Mouse (Mus musculus): ENCODE results near the gene Rngtt.
"Not testable (repeated sequence)": the region's sequence is repeated elsewhere in the genome, so short reads cannot be mapped to it uniquely, and the experiment has no call there.

Gene Rngtt

GRCm38 (mm10) chr4:33292409-33293370 lies 17.4 kb upstream of the Rngtt start:
- H3K27me3 ChIP-seq (ENCODE audit: control insufficient read depth, insufficient read depth, low read length, poor library complexity, severe bottlenecking), result no peaks in the 10 kb centered on the region
- H3K36me3 ChIP-seq (ENCODE audit: control insufficient read depth, insufficient read depth, low read length, poor library complexity, severe bottlenecking), result no peaks in the 10 kb centered on the region
- DNase-seq (ENCODE audit: low read depth, low spot score), result peak; percentile 85

GRCm38 (mm10) chr4:33300891-33301665 lies 9.0 kb upstream of the Rngtt start:
- not testable (repeated sequence) for DNase-seq (ENCODE audit: low read depth, low spot score); H3K27me3 ChIP-seq (ENCODE audit: control insufficient read depth, insufficient read depth, low read length, poor library complexity, severe bottlenecking); H3K36me3 ChIP-seq (ENCODE audit: control insufficient read depth, insufficient read depth, low read length, poor library complexity, severe bottlenecking)

- peak; percentile 24 for DNase-seq (ENCODE audit: low read depth, low spot score)
- Histone ChIP-seq H3K27me3 (ENCODE audit: control insufficient read depth, insufficient read depth, low read length, poor library complexity, severe bottlenecking) (no peaks in the 10 kb centered on the region), H3K36me3 (ENCODE audit: control insufficient read depth, insufficient read depth, low read length, poor library complexity, severe bottlenecking) (no peaks in the 10 kb centered on the region)
These were observed 7.1 kb upstream of the Rngtt start for GRCm38 (mm10) chr4:33303057-33303456.

GRCm38 (mm10) chr4:33307146-33307545 lies 3.0 kb upstream of the Rngtt start:
- no peak for DNase-seq (ENCODE audit: low read depth, low spot score)
- Histone ChIP-seq H3K36me3 (ENCODE audit: control insufficient read depth, insufficient read depth, low read length, poor library complexity, severe bottlenecking) (no peaks in the 10 kb centered on the region), H3K27me3 (ENCODE audit: control insufficient read depth, insufficient read depth, low read length, poor library complexity, severe bottlenecking) (no peaks in the 10 kb centered on the region)

- H3K27me3 ChIP-seq (ENCODE audit: control insufficient read depth, insufficient read depth, low read length, poor library complexity, severe bottlenecking), result no peaks in the 10 kb centered on the region
- DNase-seq (ENCODE audit: low read depth, low spot score), result no peak
- H3K36me3 ChIP-seq (ENCODE audit: control insufficient read depth, insufficient read depth, low read length, poor library complexity, severe bottlenecking), result no peaks in the 10 kb centered on the region
These were observed 828 bp downstream of the Rngtt start for GRCm38 (mm10) chr4:33310840-33311437.

GRCm38 (mm10) chr4:33314150-33314549 lies 4.0 kb downstream of the Rngtt start:
- not testable (repeated sequence) for H3K36me3 ChIP-seq (ENCODE audit: control insufficient read depth, insufficient read depth, low read length, poor library complexity, severe bottlenecking); H3K27me3 ChIP-seq (ENCODE audit: control insufficient read depth, insufficient read depth, low read length, poor library complexity, severe bottlenecking); DNase-seq (ENCODE audit: low read depth, low spot score)

- DNase-seq (ENCODE audit: low read depth, low spot score), result peak; percentile 21
These were observed 5.7 kb downstream of the Rngtt start for GRCm38 (mm10) chr4:33315840-33316239.

GRCm38 (mm10) chr4:33331147-33331546 lies 21.0 kb downstream of the Rngtt start:
- no peak for DNase-seq (ENCODE audit: low read depth, low spot score)
- peaks cover 10% of the 10 kb centered on the region for H3K36me3 ChIP-seq (ENCODE audit: control insufficient read depth, insufficient read depth, low read length, poor library complexity, severe bottlenecking)
- no peaks in the 10 kb centered on the region for H3K27me3 ChIP-seq (ENCODE audit: control insufficient read depth, insufficient read depth, low read length, poor library complexity, severe bottlenecking)

More at GRCm38 (mm10) chr4:33315840-33316239, 5.7 kb downstream of the Rngtt start:
- H3K27me3 ChIP-seq (ENCODE audit: control insufficient read depth, insufficient read depth, low read length, poor library complexity, severe bottlenecking), result no peaks in the 10 kb centered on the region
- H3K36me3 ChIP-seq (ENCODE audit: control insufficient read depth, insufficient read depth, low read length, poor library complexity, severe bottlenecking), result no peaks in the 10 kb centered on the region

GRCm38 (mm10) chr4:33332956-33333455 lies 22.9 kb downstream of the Rngtt start:
- DNase-seq (ENCODE audit: low read depth, low spot score), result no peak

GRCm38 (mm10) chr4:33337999-33338398 lies 27.9 kb downstream of the Rngtt start:
- DNase-seq (ENCODE audit: low read depth, low spot score), result no peak
- H3K27me3 ChIP-seq (ENCODE audit: control insufficient read depth, insufficient read depth, low read length, poor library complexity, severe bottlenecking), result no peaks in the 10 kb centered on the region
- peaks cover 6% of the 10 kb centered on the region for H3K36me3 ChIP-seq (ENCODE audit: control insufficient read depth, insufficient read depth, low read length, poor library complexity, severe bottlenecking)

More at GRCm38 (mm10) chr4:33332956-33333455, 22.9 kb downstream of the Rngtt start:
- peaks cover 10% of the 10 kb centered on the region for H3K36me3 ChIP-seq (ENCODE audit: control insufficient read depth, insufficient read depth, low read length, poor library complexity, severe bottlenecking)
- H3K27me3 ChIP-seq (ENCODE audit: control insufficient read depth, insufficient read depth, low read length, poor library complexity, severe bottlenecking), result no peaks in the 10 kb centered on the region

- no peaks in the 10 kb centered on the region for H3K27me3 ChIP-seq (ENCODE audit: control insufficient read depth, insufficient read depth, low read length, poor library complexity, severe bottlenecking)
- H3K36me3 ChIP-seq (ENCODE audit: control insufficient read depth, insufficient read depth, low read length, poor library complexity, severe bottlenecking), result peaks cover under 1% of the 10 kb centered on the region
- no peak for DNase-seq (ENCODE audit: low read depth, low spot score)
These were observed 33.0 kb downstream of the Rngtt start for GRCm38 (mm10) chr4:33342877-33343731.

GRCm38 (mm10) chr4:33343732-33344057 lies 33.6 kb downstream of the Rngtt start:
- no peak for DNase-seq (ENCODE audit: low read depth, low spot score)
- H3K27me3 ChIP-seq (ENCODE audit: control insufficient read depth, insufficient read depth, low read length, poor library complexity, severe bottlenecking), result no peaks in the 10 kb centered on the region
- H3K36me3 ChIP-seq (ENCODE audit: control insufficient read depth, insufficient read depth, low read length, poor library complexity, severe bottlenecking), result no peaks in the 10 kb centered on the region; the same call in none of the 2 replicates

- no peaks in the 10 kb centered on the region for H3K27me3 ChIP-seq (ENCODE audit: control insufficient read depth, insufficient read depth, low read length, poor library complexity, severe bottlenecking)
- no peak for DNase-seq (ENCODE audit: low read depth, low spot score)
- 0 out of 2 replicates have a peak, but pooled peaks cover 3% of the 10 kb centered on the region for H3K36me3 ChIP-seq (ENCODE audit: control insufficient read depth, insufficient read depth, low read length, poor library complexity, severe bottlenecking)
These were observed 53.3 kb downstream of the Rngtt start for GRCm38 (mm10) chr4:33363451-33363850.

GRCm38 (mm10) chr4:33374916-33375315 lies 64.8 kb downstream of the Rngtt start:
- Histone ChIP-seq H3K27me3 (ENCODE audit: control insufficient read depth, insufficient read depth, low read length, poor library complexity, severe bottlenecking) (no peaks in the 10 kb centered on the region), H3K36me3 (ENCODE audit: control insufficient read depth, insufficient read depth, low read length, poor library complexity, severe bottlenecking) (0 out of 2 replicates have a peak, but pooled peaks cover 2% of the 10 kb centered on the region)
- DNase-seq (ENCODE audit: low read depth, low spot score), result no peak
